Mouse (Mus musculus): ENCODE measurements around the gene Vmn1r34. TPM values are rescaled to one million over a fixed set of nuclear protein-coding genes. Genes with fewer than 3 reads are reported as not detected.
"Not testable (repeated sequence)": the region's sequence is repeated elsewhere in the genome, so short reads cannot be mapped to it uniquely, and the experiment has no call there.

The Vmn1r34 gene
- total RNA-seq (2021), result not detected
- long read RNA-seq, experiment 1, result 0 reads
- long read RNA-seq, experiment 2, result 0 reads

DNA sequence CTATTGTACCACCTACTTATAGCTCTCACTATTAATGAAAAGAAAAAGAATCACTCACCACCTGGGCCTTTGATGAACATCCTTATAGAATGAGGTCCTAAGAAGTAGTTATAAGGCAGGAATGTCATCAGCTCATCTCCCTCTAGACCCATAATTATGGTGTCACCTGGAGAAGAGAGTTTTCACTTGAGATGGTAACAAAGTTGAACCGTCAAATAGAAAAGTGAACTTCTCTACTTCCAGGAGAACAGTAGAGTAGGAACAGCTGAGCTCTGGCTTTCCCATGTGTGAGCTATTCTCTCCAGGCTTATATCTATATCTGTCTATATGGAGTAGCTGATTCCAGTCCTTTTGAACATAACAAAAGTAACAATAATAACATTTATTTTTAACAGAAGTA lies at the start of gene Vmn1r34:
Gene Vmn1r34 (minus strand): TSS at position 101 of the 400 bp plus-strand sequence.
- Histone ChIP-seq H3K27ac (no peak within 1 kb of the TSS), H3K4me3 (no peak within 1 kb of the TSS)
- intact Hi-C loops (cut with DNase I), result no loop called here
- TF ChIP-seq CTCF (IDR thresholded peaks at IDR 0.05), result no peak
- DNase-seq, result no peak

- TF ChIP-seq CTCF (IDR thresholded peaks at IDR 0.05), result no peak
- Histone ChIP-seq H3K4me3 (no peak within 1 kb of the TSS), H3K27ac (no peak within 1 kb of the TSS)
- intact Hi-C loops (cut with DNase I), result no loop called here
- DNase-seq, result no peak
Measured at GRCm38 (mm10) chr6:66685806-66686205, 42.1 kb upstream of the Vmn1r34 start, which contains the start of gene Vmn1r35. TSS of gene Vmn1r35 (minus strand) at chr6:66685906.

GRCm38 (mm10) chr6:66618182-66618581 lies 25.5 kb downstream of the Vmn1r34 start, which contains the start of gene Vmn1r33:
TSS of gene Vmn1r33 (minus strand) at chr6:66618282.
- intact Hi-C loops (cut with DNase I); H3K27ac ChIP-seq; DNase-seq; H3K4me3 ChIP-seq: not testable (repeated sequence)

DNA sequence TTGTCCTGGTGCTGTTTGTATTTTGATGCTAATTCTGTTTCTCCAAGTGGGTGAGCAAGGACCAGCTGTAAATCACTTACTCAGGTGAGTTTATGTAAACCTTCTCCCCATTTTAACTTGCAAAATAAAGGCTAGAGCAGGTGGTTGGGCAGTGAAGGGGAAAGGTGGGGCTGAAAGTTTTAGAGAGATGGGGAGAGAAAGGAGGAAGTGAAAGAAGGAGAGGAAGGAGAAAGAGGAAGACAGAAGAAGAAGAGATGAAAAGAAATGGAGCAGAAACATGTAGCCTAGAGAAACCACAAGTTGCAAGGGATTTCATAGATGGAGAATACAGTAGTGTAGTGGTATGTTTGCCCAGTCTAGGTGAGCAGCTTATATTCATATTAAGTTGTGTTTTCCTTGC lies 47.9 kb downstream of the Vmn1r34 start:
- no peak for DNase-seq
- TF ChIP-seq CTCF (IDR thresholded peaks at IDR 0.05), result no peak
- intact Hi-C loops (cut with DNase I), result no loop called here
- no peak overlapping the region for H3K27ac ChIP-seq
- no peak overlapping the region for H3K4me3 ChIP-seq

Other genes starting within 250 kb of the Vmn1r34 start
- 1 to 10 TPM in 1 of 2 experiments, under 1 TPM in 1; 0.87 to 1.6 TPM for gene Mad2l1, start 108.5 kb downstream of the Vmn1r34 start, total RNA-seq (2021)
- not detected for gene Vmn1r32, start 83.8 kb downstream of the Vmn1r34 start, total RNA-seq (2021)
- not detected for gene Vmn1r33, start 25.6 kb downstream of the Vmn1r34 start, total RNA-seq (2021)
- gene Vmn1r35, start 42.0 kb upstream of the Vmn1r34 start, total RNA-seq (2021), result not detected
- gene Vmn1r36, start 75.3 kb upstream of the Vmn1r34 start, total RNA-seq (2021), result not detected
- not detected for gene Vmn1r37, start 85.5 kb upstream of the Vmn1r34 start, total RNA-seq (2021)
- gene Vmn1r38, start 138.7 kb upstream of the Vmn1r34 start, total RNA-seq (2021), result not detected
- not detected for gene Vmn1r39, start 166.7 kb upstream of the Vmn1r34 start, total RNA-seq (2021)

Data from gastrocnemius, adult 2 months (tissue).